Mouse (Mus musculus) megakaryocyte-erythroid progenitor cell, adult 5-6 weeks (primary cell): ENCODE data around the gene Slc9a1. TPM values are rescaled to one million over a fixed set of nuclear protein-coding genes. Genes with fewer than 3 reads are reported as not detected.

Experiments
- ATAC-seq: replicated peaks from 2 replicates; pipeline ENCODE4 v1.8.0; 2016; ENCODE audit warnings: mild to moderate bottlenecking, inconsistent platforms; ENCODE audit not compliant: severe bottlenecking, poor library complexity, low FRiP score, low TSS enrichment
- total RNA-seq, 2 experiments: library from RNA; stranded (forward) in 1 of 2; stranded (reverse) in 1 of 2; fragments of 200-1000, 215-1000 nt in 1 of 2; fragments of >200 nt in 1 of 2; fragmentation: Nextera tagmentation in 1 of 2; gene quantifications; 2 replicates each; pipeline ENCODE4 v1.2.3; 2014 to 2017

Slc9a1 gene
- total RNA-seq, 2 experiments from 2014 or later = 13.7 to 33.1 TPM

DNA sequence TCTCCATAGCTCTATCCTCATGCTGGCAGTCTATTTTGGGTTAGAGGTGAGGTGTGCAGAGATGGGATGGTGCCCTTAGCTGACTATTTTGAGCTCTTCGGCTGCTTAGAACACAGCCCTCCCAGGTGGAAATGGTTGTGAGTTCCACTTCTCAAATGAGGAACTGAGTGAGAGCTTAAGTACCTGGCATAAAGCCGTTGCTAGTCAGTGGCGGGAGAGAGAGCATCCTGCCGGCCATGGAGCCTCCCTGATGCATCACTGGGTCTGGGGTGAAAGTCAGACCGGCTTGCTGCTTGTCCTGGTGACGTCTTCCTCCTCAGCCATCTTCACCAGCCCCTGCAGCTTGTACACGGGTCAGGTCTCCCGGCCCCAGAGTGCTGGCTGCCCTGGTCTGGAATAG, 28.5 kb downstream of the Slc9a1 start:
- ATAC-seq = no peak

DNA sequence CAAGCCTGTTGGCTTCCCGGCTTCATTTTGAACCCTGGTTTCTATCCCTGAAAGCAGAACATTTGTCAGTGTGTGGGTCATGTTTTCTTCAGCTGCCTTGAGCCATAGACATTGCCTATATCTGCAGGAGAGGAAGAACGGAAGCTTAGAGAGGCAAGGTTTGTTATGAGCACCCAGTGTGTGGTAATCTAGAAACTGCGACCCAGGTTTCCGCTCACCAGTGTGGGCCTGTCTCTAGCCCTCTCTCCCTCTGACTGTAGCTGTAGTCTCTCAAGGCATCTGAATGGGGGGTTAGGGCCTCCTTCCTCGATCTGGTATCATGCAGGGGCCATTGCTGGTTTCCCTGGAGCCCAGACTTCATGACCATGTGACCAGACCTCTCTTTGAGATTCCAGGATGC, 29.1 kb downstream of the Slc9a1 start:
- ATAC-seq = no peak

DNA sequence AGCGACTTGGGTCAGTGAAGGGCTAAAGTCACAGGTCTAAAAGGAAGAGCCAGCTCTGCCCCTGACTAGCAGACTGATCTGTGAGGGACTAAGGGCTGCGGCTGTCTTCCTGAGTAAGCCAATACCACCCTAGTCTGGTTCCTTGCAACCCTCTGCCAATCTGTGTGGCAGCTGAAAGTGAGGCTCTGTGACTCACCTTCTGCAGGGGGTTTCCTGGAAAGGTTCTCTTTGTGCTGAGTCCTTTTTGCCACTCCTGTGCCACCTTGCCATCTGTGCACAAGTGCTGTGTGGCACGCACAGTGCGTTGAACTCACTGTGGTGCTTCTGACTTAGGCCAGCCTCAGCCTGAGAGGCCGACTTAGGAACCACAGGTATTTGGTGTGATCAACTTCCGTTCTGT, 30.0 kb downstream of the Slc9a1 start:
- ATAC-seq = no peak

DNA sequence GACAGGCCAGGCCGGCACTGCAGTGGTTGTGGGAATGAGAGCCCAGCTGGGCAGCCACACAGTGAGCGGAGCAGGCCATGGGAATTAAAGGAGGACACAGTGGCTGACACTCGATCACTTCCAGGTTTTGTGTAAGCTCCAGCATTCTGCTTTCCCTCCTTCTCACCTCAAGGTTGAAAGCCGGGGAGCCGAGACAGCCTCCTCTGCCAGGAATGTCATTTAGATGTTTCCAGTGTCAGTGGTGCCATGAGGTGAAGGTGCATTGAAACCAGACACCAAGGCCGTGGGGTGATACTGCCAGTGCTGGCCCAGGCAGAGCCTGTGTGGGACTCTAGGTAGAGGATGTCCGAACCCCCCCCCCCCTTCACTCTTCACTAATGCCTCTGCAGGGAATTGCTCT, 30.6 kb downstream of the Slc9a1 start:
- no peak for ATAC-seq

DNA sequence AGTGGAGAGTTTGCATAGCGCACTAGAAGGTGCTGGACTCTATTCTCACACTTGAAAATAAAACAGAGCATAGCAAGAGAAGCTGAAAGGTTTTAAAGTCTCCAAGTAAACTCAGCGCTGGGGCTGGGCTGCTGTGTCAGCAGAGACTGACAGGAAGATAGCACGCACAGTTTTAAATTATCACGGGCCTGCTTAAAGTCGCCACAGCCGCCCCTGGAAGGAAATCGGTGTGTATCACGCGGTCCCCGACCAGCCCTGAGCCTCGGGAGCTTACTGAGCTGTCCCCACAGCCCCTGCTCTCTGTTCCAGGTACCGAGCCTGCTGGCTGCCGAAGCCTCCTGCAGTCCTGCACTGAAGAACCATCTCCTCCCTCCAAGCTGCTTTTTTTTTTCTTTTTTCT, 32.5 kb downstream of the Slc9a1 start:
- peak; percentile 60 for ATAC-seq

DNA sequence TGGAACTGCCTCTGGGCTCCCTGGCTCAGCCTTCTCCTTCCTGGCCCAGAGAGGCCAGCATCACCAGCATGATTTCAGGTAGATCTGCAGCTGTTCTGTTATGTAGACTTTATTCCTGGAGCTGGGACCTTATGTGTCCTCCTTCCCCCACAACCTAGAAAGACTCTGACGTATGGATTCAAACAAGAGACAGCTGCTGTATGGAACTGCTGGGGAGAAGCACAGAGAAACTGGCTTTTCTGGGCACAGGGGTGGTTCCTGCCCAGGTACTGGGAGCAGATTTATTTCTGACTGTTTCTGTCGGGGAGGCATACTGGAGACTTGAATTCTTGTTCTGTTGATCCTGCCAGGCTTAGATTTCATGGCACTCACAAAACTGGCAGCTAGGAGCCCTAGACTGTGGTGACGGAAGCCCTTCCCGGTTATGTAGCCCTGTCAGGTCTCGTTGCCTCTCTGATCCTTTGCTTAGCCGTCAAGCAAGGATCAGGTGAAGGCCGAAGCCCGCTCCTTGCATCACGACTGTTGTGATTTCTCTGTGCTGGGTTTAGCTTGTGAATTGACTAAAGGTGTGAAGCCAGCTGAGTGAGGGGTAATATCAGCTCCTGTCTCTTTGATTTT, 34.2 kb downstream of the Slc9a1 start:
- ATAC-seq = no peak

DNA sequence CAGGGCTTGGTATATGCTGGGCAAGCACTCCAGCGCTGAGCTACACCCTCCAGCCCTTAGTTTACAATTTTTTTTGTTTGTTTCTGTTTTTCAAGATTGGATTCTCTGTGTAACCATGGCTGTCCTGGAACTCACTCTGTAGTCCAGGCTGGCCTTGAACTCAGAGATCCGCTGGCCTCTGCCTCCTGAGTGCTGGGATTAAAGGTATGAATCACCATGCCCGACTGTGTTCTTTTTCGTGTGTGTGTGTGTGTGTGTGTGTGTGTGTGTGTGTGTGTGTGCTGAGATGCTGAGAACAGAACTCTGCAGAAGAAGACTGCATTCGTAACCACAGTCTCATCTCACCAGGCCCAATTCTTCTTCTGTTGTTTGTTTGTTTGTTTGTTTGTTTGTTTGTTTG, 34.8 kb downstream of the Slc9a1 start:
- ATAC-seq = no peak

DNA sequence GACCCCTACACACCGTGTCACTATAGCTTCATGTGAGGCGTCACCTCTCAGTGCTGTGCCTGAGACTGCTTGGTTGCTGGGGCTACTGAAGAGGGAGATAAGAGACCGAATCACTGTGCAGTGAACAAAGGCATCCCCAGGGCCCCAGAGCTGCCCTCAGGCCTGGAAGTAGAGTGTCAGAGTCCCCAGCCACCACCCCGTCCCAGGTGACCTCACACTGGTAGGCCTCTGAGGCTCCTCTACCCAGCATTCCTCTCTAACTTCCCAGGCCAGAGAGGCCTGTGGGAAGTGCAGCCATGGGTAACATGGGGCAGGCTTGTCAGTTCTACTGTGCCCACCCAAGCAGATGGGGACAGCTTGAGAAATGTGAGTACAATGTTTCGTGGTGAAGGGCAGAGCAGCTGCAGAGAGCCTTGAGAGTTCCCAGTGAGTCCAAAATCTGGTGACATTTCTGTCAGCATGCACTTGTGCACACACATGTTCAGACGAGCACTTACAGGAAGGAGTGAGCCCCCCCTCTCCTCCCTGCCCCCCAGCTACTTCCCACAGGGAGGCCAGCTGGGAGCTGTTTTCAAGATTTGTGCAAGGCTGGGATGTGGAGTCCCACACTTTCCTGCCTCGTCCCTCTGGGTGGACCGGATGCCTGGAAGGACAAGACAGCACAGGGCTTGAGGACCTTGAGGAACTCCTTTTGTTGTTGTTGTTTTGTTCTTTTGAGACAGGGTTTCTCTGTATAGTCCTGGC, 37.0 kb downstream of the Slc9a1 start:
- ATAC-seq = no peak

DNA sequence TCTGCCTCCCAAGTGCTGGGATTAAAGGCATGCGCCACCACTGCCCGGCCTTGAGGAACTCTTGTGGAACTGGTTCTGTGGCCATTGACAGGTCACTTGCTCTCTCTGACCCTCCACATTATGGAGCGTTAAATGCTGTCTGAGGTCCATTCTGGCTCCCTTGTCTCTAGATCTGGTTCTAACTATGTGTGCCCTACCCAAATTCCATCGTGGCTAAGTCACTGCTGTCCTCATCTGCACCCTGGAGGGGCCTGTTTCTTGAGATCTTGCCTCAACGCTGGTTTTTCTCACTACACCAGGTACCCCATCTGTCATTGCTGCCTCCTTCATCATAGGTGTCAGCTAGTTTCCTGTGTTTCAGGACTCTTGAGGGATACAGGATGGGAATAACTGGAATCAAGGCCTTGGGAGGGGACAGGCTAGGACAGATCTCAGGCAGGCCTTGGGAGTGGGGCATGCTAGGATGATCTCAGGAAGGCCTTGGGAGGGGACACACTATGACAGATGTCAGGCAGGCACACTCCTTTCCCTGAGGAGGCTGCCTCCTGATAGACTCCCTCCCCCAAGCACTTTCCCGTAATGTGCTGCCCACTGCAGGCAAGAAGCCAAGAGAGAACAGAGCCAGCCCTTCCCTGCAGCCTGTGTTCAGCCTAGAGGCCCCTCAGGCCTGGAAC, 37.7 kb downstream of the Slc9a1 start:
- ATAC-seq = no peak

DNA sequence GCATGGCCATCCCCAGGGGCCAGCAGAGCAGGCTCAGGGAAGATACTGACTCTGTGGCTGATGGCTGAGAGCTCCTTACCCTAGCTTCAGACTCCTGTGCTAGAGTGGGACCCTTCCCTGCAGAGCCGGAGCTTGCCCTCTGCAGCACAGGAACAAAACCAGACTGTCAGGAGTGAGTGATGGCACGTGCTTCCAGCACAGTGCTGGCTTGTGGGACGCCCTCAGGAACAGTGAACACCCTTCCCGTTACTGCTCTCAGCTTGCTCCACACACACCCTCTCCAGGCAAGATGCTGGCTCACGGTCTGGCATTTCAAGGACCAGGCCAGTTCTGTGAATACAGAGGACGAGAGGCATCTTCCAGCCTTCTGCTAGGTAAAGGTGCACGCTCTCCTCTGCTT, 38.5 kb downstream of the Slc9a1 start:
- ATAC-seq = no peak

DNA sequence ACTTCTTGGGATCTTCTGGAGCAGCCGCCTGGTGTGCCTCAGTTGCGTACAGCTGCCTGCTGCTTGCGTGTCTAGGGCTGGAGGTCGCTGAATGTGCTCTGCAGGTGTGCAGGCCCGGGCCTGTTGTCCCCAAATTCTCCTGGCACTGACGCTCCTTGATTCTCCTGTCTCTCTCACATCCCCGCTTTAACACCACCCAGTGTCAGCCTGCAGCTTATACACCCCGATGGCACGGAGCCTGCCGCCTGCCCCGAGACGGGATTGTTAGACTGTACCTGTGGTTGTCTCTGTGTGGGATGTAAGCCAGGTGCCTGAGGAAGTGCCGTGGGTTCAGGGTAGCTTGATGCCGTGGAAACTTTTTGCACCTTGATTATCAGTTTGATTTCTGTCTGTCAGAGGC, 41.5 kb downstream of the Slc9a1 start:
- no peak for ATAC-seq

DNA sequence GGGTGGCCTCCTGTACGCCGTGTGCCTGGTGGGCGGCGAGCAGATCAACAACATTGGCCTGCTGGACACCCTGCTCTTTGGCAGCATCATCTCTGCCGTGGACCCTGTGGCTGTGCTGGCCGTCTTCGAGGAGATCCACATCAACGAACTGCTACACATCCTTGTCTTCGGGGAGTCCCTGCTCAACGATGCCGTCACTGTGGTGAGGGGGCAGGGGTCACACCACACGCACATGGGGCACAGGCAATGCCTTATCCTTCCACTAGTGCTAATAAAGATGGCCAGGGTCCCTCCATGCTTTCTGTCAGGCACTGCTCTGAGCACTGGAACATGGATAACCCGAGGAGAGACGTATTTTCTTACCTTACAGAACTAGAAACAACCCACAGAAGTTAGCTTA, 42.6 kb downstream of the Slc9a1 start:
- no peak for ATAC-seq

DNA sequence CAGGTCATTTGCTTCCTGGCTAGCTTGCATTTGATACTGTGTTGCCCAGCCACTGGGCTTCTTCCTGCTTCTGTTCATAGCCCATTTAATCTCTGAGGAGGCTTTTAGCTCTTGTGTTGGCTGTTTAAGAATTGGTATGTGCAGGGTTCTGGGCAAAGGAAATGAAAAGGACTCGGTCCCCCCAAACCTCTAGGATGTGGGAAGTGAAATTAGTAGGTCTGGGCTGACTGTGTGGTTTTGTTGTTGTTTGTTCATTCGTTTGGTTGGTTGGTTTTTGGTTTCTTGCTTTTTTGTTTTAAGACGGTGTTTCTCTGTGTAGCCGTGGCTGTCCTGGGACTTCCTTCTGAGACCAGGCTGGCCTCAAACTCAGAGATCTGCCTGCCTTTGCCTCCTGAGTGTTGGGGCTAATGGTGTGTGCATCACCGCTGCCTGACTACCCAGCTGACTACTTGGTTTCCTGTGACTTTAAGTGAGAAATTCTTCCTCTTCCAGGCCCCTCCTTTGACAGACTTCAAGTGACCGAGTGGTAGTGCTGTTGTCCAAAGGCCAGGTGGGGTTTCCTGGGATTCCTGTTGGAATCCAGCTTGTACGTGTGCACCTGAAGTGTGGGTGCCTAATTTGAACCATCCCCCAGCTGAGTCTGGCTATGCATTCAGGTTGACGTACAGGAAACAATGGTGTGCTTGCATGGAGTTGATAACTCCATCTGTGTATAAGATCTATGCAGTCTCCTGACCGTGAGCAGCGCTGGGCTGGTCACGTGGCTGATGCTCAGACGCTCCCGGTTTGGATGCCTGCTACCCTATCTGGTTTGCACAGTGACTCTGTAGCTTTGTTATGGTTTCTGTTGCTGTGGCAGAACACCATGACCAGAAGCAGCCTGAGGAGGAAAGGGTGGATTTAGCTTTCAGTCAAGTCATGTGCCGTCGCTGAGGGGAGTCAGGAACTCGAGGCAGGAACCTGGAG, 43.4 kb downstream of the Slc9a1 start:
- ATAC-seq = peak; percentile 93

DNA sequence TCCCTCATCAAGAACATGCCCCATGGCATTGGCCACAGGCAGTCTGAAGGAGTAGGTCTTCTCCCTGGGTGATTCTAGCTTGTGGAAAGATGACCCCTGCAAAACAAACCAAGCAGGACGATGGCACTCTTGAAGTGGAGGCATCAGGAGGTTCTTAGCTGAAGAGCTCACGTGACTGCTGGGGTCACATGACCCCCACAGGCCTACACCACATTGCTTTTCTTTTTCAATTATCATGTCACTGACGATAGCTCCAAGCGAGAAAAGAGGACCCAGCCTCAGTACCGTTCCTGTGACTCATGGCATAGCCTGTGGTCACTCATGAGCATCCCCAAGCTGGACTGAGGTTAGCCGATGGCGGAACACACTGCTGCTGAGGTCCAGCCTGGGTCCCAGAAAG, 44.1 kb downstream of the Slc9a1 start:
- no peak for ATAC-seq

DNA sequence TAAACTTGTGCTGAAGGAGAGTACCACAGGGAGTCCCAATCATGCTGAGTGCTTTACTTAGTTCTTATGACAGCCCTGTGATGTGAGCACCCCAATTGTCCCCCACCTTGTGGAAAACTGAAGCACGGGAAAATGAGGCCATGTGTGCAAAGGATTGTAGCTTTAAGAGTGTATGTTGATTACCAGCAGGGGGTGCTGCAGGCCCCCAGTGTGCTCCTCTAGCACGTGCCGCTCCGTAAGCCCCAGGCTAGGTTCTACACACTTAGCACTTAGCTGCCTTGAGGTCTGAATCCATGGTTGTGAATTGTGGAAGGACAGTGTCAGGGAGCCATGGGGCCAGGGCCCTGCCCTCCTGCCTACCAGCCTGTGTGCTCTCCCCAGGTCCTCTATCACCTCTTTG, 45.4 kb downstream of the Slc9a1 start:
- ATAC-seq = no peak

DNA sequence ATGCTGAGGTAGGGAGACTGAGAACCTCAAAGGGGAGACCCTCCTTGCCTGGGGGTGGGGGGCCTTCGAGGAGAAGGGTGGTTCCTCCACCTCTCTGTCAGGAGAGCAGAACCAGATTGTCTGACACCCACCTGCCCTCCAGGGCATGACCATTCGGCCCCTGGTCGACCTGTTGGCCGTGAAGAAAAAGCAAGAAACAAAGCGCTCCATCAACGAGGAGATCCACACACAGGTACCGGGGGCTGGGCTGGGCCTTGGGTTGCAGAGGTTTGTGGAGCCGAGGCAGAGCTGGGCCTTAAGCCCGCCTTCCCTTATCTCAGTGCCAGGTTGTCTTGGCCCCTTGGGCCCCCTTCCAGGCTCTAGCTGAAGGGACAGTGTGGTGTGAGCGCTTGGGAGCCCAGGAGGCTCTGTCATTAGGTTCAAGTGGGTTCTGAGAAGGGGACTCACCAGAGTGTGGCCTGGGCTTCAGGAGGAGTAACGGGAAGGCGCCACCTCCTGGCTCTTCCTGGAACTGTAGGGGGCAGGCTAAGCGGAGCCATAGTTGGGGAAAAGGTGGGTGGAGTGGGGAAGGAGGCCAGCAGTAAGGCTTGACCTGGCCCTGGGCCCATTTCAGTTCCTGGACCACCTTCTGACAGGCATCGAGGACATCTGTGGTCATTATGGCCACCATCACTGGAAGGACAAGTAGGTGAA, 50.0 kb downstream of the Slc9a1 start:
- ATAC-seq = peak; percentile 53

DNA sequence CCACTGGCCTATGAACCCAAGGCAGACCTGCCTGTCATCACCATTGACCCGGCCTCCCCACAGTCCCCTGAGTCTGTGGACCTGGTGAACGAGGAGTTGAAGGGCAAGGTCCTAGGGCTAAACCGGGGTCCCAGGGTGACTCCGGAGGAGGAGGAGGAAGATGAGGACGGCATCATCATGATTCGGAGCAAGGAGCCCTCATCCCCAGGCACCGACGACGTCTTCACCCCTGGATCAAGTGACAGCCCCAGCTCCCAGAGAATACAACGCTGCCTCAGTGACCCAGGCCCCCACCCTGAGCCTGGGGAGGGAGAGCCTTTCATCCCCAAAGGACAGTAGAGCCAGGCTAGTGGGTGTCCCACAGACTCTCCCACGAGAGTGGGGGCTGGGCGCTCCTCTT, 52.5 kb downstream of the Slc9a1 start:
- no peak for ATAC-seq

DNA sequence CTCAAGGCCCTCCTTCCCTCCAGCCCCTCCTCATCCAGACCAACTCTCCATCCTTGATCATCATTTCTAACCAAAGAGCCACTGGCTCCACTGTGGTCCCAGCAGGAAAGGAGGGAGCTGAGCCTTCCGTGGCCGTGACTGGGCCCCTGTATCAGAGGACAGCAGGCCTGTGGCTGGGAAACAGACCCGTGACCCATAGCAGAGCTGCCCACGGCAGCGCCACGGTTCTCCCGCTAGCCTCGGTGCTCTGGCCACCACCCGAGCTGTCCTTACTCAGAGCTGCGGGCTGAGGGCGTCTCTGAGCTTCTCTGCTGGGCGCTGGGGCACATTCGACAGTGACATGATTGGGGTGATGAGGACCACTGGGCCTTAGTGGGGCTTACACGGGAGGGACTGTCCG, 53.1 kb downstream of the Slc9a1 start:
- no peak for ATAC-seq

DNA sequence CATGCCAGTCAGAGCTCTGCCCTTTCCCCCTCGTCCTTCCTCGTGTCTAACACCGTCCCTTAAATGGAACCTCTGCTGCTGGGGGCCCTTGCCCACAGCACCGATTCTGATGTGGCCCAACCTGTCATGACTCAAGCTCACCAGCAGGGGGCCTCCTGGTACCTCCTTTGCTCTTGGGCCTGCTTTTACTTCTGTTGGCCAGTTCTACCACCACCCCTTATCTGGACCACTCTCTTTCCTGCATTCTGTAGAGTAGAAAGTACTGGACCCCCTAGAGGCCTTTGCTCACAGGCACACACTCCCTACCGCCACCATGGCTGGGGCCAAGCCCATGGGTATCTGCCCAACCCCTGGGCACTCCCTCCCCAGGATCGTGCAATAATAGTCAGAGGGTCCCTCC, 53.6 kb downstream of the Slc9a1 start:
- no peak for ATAC-seq
